Mouse (Mus musculus): ENCODE measurements at regions not wholly inside any gene's neighbourhood (a gene's known extent, or its start where the extent isn't known, plus 50 kb on each side); places are given as distances from the start of the nearest gene placed in this dataset.

DNA sequence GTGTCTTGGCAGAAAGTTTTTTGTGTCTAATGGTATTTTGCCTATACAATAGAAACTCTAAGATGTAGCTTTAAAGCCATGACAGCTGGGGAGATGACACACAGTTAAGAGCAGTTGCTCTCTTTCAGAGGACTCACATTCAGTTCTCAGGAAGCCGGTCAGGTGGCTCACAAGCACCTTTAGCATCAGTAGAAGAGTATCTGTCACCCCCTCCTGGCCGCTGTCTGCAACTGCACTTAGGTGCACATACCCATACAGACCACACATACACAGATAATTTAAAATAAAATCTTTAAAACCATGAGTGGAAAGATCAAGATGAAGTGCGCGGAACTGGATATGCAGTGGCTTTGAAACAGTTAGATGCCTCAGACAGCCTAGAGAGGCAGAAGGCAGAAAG lies 178.3 kb upstream of the Chrm3 start:
- no peak for DNase-seq (ENCODE audit: low spot score)

DNA sequence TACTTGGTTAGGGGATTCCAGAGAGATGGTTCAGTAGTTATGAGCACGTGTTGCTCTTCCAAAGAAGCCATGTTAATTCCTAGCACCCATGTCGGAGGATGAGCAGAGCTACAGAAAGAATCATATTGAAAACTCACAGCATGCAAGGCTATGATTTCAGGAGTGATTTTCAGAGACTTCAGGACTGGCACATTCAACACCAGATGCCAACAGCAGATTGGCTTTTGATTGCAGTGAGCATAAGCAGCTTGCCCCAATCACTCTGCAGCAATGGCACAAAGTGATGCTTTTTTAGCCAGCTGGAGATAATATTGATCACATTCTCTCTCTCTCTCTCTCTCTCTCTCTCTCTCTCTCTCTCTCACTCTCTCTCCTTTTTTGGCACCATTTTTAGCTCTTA lies 166.6 kb upstream of the Chrm3 start:
- DNase-seq (ENCODE audit: low spot score), result no peak

DNA sequence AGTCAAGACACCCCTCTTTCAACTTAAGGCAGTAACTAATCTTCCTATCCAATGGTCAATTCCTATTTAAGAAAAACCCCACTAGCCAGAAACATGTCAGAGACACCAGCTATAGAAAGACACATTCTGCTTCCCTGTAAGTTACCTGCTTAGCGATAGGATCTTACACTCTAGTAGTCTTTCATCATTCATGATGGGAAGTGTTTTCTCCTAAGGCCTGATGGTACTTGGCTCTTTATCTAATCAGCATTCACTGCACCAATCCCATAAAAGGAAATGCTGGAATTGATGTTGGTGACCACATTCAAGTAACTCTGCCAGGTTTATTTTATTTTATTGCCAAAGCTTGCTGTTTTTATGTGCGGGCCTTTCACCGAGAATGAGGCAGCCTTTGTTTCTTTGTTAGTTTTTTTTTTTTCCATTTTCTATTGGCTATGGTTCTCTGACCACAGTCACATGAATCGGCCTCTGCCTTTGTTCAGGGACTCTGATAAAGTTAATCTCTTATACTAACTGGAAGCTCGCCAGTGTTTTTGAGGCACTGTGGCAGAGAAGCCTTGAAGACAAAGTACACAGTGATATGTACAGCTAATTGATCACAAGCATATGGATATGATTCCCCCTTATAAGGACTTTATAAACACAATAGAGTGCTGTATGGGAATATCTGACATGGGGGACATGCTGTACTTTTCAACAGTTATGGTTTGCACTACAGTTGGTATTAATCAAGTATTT lies 166.0 kb upstream of the Chrm3 start:
- DNase-seq (ENCODE audit: low spot score), result no peak

DNA sequence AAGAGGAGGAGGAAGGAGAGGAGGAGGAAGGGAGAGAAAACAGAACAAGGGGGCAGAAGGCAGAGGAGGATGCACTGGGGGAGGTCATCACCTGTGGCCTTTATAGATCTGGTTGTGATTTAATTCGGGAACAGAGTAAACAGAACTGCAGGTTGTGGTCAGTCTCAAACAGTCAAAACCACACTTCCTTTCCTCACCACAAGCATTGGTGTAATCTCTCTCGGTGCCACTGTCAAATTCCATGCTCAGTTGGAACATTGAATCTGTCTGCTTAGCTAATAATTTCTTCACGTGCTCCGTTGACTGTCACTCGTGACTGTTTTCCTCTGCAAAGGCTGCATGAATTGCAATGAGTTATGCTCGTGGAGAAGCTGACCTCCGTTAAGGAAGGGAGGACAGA lies 143.6 kb upstream of the Chrm3 start:
- no peak for DNase-seq (ENCODE audit: low spot score)

DNA sequence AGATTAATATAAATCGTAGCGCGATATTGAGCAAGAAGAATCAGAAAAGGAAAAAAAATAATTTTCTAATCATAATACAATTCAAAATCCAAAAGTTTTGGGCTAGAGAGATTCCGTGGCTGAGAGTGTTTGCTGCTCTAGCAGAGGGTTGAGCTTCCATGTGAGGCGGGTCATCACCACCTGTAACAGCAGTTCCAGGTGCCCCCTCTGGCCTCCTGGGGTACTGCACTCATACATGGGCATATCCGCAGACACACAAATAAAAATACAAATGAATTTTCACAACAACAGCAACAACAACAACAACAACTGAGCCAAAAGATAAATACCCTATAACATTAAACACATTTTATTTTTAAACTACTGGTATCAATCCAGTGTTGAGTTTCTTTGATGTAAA lies 94.7 kb upstream of the Chrm3 start:
- no peak for DNase-seq (ENCODE audit: low spot score)

DNA sequence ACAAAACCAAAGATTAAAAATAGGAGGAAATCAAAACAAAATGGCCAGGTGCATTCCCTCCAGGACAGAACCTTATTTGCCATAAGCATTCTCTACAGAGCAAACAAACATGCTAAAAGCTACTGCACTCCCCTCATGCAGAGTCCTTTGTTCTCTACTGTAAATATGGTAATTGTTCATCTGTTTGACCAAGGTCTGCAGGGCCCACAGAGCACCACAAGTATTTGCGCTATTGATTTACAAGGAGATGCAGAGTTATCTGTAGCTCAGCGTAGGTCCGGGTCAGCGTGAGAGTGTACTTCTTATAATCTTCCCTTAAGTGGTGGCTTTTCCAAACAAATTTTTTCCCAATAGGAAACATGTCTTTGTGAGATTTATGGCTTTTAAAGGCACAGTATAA lies 94.0 kb upstream of the Chrm3 start:
- no peak for DNase-seq (ENCODE audit: low spot score)

DNA sequence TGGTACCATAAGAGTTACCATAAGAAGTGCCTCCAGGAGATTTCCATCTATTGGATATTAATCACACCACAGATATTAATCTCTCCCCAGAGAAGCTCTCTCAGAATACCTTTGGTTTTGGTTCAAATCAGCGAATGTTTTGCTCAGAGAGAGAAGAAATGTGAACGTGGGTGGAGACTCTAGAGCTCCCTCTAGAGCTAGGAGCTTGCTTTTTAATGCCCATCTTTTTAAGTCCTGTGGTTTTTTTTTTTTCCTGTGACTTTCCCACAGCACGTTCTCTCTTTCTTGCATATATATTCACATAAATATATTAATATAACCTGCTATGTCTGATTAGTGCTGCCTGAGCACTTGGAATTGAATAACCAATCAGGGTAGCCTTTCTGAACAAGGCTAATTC lies 90.4 kb upstream of the Chrm3 start:
- DNase-seq (ENCODE audit: low spot score), result peak; percentile 5

DNA sequence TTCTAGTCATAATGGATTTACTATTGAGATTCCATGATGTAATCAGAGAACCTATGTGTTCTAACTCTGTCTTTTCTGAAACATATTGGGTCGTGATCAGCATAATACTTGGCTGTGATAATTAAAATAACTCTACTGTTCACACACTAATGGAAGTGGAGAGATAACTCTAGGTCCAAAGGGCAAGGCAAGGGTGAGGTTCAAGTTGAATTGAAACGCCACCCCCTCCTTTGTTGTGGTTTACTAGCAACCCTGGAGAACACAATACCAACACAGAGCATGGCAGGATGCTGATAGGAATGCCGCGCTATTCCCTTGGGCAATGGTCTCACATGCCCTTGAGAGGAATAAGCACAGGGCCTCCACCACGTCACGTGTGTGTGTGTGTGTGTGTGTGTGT lies 88.9 kb upstream of the Chrm3 start:
- no peak for DNase-seq (ENCODE audit: low spot score)

DNA sequence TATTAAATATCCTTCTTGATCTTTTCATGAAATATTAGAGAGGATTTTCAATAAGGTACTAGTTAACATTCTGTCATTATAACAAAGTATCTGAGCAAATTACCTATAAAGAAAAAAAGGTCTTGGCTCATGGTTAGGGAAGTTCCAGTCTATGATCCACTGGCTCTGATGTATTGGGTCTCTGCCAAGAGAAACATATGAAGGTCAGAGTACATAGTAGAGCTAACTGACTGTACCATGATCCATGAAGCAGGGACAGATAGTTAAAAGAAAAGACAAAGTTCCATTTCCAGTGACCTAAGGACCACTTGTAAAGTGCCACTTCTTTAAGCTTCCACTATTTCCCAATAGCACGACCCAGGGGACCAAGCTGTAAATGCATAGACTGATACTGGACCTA lies 87.2 kb upstream of the Chrm3 start:
- no peak for DNase-seq (ENCODE audit: low spot score)

DNA sequence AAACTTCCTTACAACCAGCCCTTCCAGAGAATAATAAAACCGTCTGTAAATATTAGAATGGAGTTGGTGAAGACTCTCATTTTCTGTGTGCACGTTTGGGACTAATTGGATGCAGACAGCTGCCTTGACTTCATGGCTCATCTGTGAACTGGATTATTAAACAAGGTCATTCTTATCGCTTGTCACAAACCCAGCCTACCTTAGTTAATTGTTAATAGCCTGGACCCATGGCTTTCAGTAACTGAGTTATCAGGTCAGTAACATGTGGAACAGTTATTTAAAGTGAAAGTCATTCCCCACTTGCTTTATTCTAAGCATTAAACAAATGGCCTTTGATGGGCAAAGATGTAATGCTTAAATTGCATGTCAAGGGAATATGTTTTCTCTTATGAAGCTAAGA lies 85.0 kb upstream of the Chrm3 start:
- no peak for DNase-seq (ENCODE audit: low spot score)

Measured in lung, postnatal 25 days (tissue).